Mouse (Mus musculus) midbrain, embryonic 11.5 days (tissue): ENCODE results near the gene Bpifc. TPM values are rescaled to one million over a fixed set of nuclear protein-coding genes. Genes with fewer than 3 reads are reported as not detected.
A peak's percentile ranks its signal among the peaks of the same experiment; 100 is the strongest.
"Not testable (repeated sequence)": the region's sequence is repeated elsewhere in the genome, so short reads cannot be mapped to it uniquely, and the experiment has no call there.

ENCODE experiments used
- ATAC-seq: fragments of 200-750 bp; cut with Nextera tagmentation; 2 replicates; pipeline ENCODE4 v1.8.0; 2017; ENCODE audit warnings: moderate TSS enrichment, moderate library complexity; ENCODE audit not compliant: low FRiP score
- DNase-seq: peaks from one replicate; pipeline ENCODE4 v3.0.0; 2015; ENCODE audit warnings: low spot score; ENCODE audit errors: missing footprints
- H3K27ac ChIP-seq: fragments of 300-500 bp; sonication (generic); 2 replicates; pipeline ENCODE4 v1.5.1; 2014; ENCODE audit warnings: low read depth, low read length
- H3K27me3 ChIP-seq: fragments of 300-500 bp; sonication (generic); 2 replicates; pipeline ENCODE4 v1.6.1; 2014; ENCODE audit warnings: mild to moderate bottlenecking, low read length, moderate library complexity, mixed read lengths; ENCODE audit not compliant: control insufficient read depth, insufficient read depth
- H3K36me3 ChIP-seq: fragments of 300-500 bp; sonication (generic); 2 replicates; pipeline ENCODE4 v1.6.1; 2014; ENCODE audit warnings: mild to moderate bottlenecking, low read length, moderate library complexity, mixed read lengths; ENCODE audit not compliant: control insufficient read depth, insufficient read depth
- H3K4me1 ChIP-seq: fragments of 300-500 bp; sonication (generic); 2 replicates; pipeline ENCODE4 v1.6.1; 2014; ENCODE audit warnings: low read length; ENCODE audit not compliant: control insufficient read depth, insufficient read depth
- H3K4me2 ChIP-seq: fragments of 300-500 bp; sonication (generic); 2 replicates; pipeline ENCODE4 v1.6.1; 2014; ENCODE audit warnings: mild to moderate bottlenecking, moderate library complexity
- H3K4me3 ChIP-seq: fragments of 300-500 bp; sonication (generic); 2 replicates; pipeline ENCODE4 v1.5.1; 2014; ENCODE audit warnings: low read depth, low read length
- H3K9ac ChIP-seq: fragments of 300-500 bp; sonication (generic); 2 replicates; pipeline ENCODE4 v1.6.1; 2014; ENCODE audit warnings: low read length
- H3K9me3 ChIP-seq: fragments of 300-500 bp; sonication (generic); 2 replicates; pipeline ENCODE4 v1.6.1; 2016; ENCODE audit warnings: low read length; ENCODE audit not compliant: control insufficient read depth
- WGBS: fragments of 180-500 bp; shearing (Covaris S2); extraction: QIAGEN DNeasy Blood & Tissue Kit; methylation state at CpG from one replicate; pipeline ENCODE4 v1.1.7; 2014; 5-methylcytosine and 5-hydroxymethylcytosine counted together
- polyA plus RNA-seq: library from polyadenylated mRNA; unstranded; fragments of >200 nt; fragmentation: Nextera tagmentation; extraction: Ambion mirVana; gene quantifications from 2 replicates; pipeline ENCODE4 v1.2.1, GENCODE M21; 2014

Bpifc gene
- polyA plus RNA-seq, 1 experiment from 2014 or later, result 0.12 TPM

DNA sequence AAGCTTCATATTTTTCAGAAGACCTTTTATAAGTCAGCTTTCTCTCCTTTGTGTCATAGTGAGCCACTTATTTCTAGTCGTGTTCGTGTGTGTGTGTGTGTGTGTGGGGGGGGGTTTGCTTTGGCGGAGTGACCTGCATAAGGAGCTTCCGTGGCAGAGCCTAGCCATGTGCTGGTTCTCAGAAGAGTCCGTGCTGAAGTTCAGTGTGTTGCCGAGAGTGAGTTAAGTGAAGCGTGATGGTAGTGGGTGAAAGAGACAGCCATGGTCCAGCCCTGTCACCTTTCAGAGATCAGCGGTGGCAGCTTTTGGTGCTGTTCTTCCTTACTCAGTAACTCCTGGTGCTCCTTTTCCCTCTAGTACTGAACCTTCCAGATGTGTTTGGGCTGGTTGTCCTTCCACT, 32.4 kb upstream of the Bpifc start:
- DNase-seq, result no peak
- Histone ChIP-seq H3K9ac (no peak overlapping the region), H3K36me3 (no peaks in the 10 kb centered on the region), H3K4me2 (no peak overlapping the region), H3K27me3 (no peaks in the 10 kb centered on the region), H3K4me3 (no peak overlapping the region), H3K9me3 (no peaks in the 10 kb centered on the region), H3K4me1 (no peaks in the 10 kb centered on the region), H3K27ac (no peak overlapping the region)
- WGBS, result 83% methylated on average over 8 of the region's 8 CpGs
- ATAC-seq, result no peak

DNA sequence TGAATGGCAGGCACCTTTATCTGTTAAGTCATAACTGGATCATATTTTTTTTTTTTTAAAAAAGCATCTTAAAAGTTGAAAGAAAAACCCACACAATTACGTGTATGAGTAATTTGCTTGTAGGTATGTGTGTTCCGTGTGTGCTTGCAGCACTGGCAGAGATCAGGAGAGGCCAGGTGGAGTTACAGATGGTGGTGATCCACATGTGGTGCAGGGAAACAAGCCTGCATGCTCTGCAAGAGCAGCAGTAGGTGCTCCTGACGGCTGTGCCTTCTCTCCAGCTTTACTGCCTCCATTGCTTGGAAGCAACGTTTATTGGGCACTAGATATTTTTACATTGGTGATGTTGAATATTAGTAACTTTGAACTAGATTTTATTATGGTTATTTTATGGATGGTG, 32.0 kb upstream of the Bpifc start:
- Histone ChIP-seq H3K9ac (no peak overlapping the region), H3K4me2 (no peak overlapping the region), H3K27ac (no peak overlapping the region), H3K36me3 (no peaks in the 10 kb centered on the region), H3K27me3 (no peaks in the 10 kb centered on the region), H3K9me3 (no peaks in the 10 kb centered on the region), H3K4me3 (no peak overlapping the region), H3K4me1 (no peaks in the 10 kb centered on the region)
- ATAC-seq (no peak), DNase-seq (no peak)
- WGBS, result 85% methylated on average over 4 of the region's 4 CpGs

DNA sequence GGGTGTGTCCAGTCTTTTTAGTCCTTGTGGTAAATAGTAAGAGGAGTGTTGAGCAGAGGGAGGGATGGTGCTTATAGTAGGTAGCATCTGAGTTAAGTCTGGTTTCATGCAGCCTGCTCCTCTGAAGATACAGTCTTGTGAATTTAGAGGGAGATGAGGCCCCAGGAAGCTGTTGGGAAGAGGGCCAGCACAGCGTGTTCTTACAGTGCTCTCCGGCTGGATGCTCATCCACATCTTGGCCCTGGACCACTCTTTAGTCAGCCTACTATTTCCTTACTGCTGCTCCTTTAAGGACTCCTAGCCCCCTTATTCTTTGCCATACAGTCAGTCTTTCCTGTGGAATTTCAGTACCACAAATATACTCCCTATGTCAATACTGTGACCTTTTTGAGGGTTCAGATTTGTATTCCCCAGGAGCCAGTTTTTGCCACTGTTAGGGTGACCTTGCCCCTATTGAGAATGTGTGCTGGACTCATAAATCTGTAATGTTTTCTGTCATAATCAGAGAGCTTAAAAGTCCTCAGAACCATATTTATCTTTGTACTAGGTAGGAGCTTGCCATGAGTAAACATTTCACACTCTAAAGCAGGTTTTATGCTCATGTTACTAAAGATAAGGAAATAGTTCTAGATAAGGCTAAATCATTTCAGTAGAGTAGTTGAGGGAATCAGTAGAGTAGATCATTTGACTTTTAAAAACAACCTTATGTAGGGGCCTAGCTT, 22.5 kb upstream of the Bpifc start:
- H3K4me2 ChIP-seq, result no peak overlapping the region
- ATAC-seq (no peak), DNase-seq (peak; percentile 62)
- H3K27ac ChIP-seq, result no peak overlapping the region
- 96% methylated on average over 2 of the region's 2 CpGs for WGBS
- no peaks in the 10 kb centered on the region for H3K27me3 ChIP-seq
- no peak overlapping the region for H3K4me3 ChIP-seq
- no peaks in the 10 kb centered on the region for H3K4me1 ChIP-seq
- no peaks in the 10 kb centered on the region for H3K36me3 ChIP-seq
- H3K9ac ChIP-seq, result no peak overlapping the region
- no peaks in the 10 kb centered on the region for H3K9me3 ChIP-seq

DNA sequence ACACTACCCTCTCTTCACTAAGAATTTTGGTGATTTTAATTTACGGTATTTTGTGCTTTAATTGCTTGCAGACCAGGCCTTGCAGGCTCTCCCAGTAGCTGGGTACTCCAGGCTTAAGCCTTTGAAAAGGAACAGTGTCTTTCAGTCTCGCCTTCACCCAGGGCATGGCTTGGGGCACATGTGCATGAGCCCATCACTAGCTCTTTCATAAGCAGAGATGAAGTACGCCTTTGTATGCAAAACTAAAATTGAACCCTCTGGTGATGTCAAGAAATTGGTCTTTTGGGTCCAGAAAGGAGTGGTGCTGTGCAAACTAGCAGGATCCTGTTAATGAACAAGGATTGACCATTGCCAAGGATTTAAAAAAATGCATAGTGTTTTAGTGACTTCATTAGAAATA, 20.8 kb upstream of the Bpifc start:
- WGBS, result 83% methylated on average over 3 of the region's 3 CpGs
- no peaks in the 10 kb centered on the region for H3K4me1 ChIP-seq
- H3K4me3 ChIP-seq, result no peak overlapping the region
- no peak for ATAC-seq
- no peaks in the 10 kb centered on the region for H3K27me3 ChIP-seq
- H3K36me3 ChIP-seq, result no peaks in the 10 kb centered on the region
- no peaks in the 10 kb centered on the region for H3K9me3 ChIP-seq
- no peak overlapping the region for H3K9ac ChIP-seq
- no peak overlapping the region for H3K4me2 ChIP-seq
- no peak overlapping the region for H3K27ac ChIP-seq
- no peak for DNase-seq

DNA sequence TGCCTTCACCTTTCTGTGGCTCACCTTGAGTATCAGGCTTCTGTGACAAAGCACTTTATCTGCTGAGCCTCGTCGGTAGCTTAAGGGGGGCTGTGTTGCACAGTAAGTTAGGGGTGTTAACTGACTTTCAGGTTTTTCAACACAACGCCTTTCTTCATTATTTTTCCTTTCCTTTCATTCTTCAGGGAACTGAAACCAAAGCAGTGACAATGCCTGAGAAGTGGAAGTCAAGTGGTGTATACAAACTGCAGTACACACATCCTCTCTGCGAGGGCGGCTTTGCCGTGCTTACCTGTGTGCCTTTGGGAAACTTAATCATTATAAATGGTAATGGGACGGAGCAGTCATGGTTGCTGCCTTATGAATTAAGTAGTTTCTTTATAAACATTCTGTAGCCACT, 19.0 kb upstream of the Bpifc start:
- ATAC-seq (no peak), DNase-seq (no peak)
- no peak overlapping the region for H3K9ac ChIP-seq
- H3K4me3 ChIP-seq, result no peak overlapping the region
- WGBS, result 94% methylated on average over 7 of the region's 7 CpGs
- H3K4me1 ChIP-seq, result no peaks in the 10 kb centered on the region
- H3K36me3 ChIP-seq, result no peaks in the 10 kb centered on the region
- H3K27me3 ChIP-seq, result no peaks in the 10 kb centered on the region
- H3K27ac ChIP-seq, result no peak overlapping the region
- H3K9me3 ChIP-seq, result no peaks in the 10 kb centered on the region
- H3K4me2 ChIP-seq, result no peak overlapping the region

DNA sequence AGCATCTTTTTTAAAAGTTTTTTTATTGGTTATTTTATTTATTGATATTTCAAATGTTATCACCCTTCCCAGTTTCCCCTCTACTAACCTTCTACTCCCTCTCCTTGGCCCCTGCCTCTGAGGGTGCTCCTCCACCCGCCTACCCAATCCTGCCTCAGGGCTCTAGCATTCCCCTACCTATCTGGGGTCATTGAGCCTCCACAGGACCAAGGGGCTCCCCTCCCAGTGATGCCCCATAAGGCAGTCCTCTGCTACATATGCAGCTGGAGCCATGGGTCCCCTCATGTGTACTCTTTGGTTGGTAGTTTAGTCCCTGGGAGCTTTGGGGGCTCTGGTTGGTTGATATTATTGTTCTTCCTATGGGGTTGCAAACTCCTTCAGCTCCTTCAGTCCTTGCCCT, 15.1 kb upstream of the Bpifc start:
- H3K27ac ChIP-seq, H3K9ac ChIP-seq, H3K27me3 ChIP-seq, H3K4me2 ChIP-seq, H3K9me3 ChIP-seq, H3K4me3 ChIP-seq, ATAC-seq, H3K4me1 ChIP-seq, DNase-seq, H3K36me3 ChIP-seq: not testable (repeated sequence)
- WGBS, result 62% methylated on average over 1 of the region's 1 CpGs

DNA sequence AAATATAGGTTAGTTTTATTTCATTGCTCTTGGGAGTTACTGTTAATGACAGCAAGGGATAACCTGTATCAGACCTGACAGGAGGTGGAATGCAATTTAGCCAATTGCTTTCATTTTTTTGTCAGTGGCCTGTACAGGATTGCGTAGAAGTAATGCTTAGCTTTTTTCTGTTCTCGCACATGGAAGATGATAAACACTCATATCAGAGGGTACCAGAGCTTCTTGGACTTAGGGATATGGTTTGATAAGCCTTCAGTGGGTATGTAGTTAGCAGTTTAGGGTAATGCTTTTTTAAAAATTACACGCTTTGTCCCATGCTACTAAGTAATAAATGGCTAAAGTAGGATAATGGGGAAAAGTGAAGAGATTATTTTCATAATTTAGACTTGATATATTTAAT, 14.7 kb upstream of the Bpifc start:
- Histone ChIP-seq H3K9me3 (no peaks in the 10 kb centered on the region), H3K4me2 (no peak overlapping the region), H3K4me3 (no peak overlapping the region), H3K27me3 (no peaks in the 10 kb centered on the region), H3K27ac (no peak overlapping the region), H3K36me3 (no peaks in the 10 kb centered on the region), H3K9ac (no peak overlapping the region), H3K4me1 (peaks cover 2% of the 10 kb centered on the region; the same call in 1 of the 2 replicates)
- ATAC-seq, result no peak
- whole genome bisulfite sequencing, result 93% methylated on average over 3 of the region's 3 CpGs
- DNase-seq, result peak; percentile 10

DNA sequence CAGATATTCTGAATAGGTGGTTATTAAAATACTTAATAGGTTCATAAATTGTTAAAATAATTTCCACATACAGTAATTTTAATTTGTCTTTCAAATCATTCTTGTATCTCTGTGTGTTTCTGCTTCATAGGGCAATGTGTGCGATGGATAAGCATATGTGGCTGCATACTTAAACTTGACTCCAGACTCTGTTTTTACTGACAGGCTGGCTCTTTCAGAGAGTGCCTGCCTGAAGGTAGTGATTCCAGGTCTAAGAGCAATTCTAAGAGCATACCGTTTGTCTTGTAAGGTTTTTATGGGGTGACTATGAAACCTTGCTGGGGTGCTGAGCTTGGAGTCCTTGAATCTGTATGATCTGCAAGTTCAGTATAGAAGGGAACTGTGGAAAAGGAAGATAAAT, 14.2 kb upstream of the Bpifc start:
- no peaks in the 10 kb centered on the region for H3K27me3 ChIP-seq
- no peak overlapping the region for H3K4me3 ChIP-seq
- no peak overlapping the region for H3K9ac ChIP-seq
- DNase-seq (peak; percentile 81), ATAC-seq (no peak)
- H3K9me3 ChIP-seq, result no peaks in the 10 kb centered on the region
- no peak overlapping the region for H3K27ac ChIP-seq
- no peak overlapping the region for H3K4me2 ChIP-seq
- peaks cover 2% of the 10 kb centered on the region; the same call in 1 of the 2 replicates for H3K4me1 ChIP-seq
- 88% methylated on average over 2 of the region's 2 CpGs for WGBS
- H3K36me3 ChIP-seq, result no peaks in the 10 kb centered on the region

DNA sequence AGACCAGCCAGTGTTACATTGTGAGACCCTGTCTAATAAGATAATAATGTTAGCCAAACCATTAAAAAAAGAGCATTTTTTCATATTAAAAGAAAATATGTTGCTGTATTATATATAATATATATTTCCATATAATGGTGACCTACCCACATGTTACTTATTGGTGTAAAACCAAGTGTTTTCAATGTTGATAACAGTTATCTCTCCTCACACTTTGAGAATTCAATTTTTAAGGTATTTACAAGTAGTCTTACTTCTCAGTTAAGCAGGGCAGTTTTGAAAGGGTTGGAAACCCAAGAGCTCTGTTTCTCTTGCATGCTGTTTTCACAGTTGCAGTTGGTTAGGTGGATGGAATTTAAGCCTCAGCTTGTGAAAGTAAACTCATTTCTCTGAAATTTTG, 11.5 kb upstream of the Bpifc start:
- Histone ChIP-seq H3K27ac (no peak overlapping the region), H3K4me2 (no peak overlapping the region), H3K4me1 (peaks cover 2% of the 10 kb centered on the region; the same call in 1 of the 2 replicates), H3K9me3 (no peaks in the 10 kb centered on the region), H3K36me3 (no peaks in the 10 kb centered on the region), H3K9ac (no peak overlapping the region), H3K4me3 (no peak overlapping the region), H3K27me3 (no peaks in the 10 kb centered on the region)
- ATAC-seq, result no peak
- no peak for DNase-seq
